Mouse (Mus musculus) left cerebral cortex, adult 8-10 months (tissue): ENCODE data around the gene Lce3b. TPM values are rescaled to one million over a fixed set of nuclear protein-coding genes. Genes with fewer than 3 reads are reported as not detected.

Experiments
- DNase-seq, 2 experiments: peaks; one replicate each; pipeline ENCODE4 v3.0.0; 2022; ENCODE audit warnings: low spot score in 2 of 2
- total RNA-seq, 4 experiments: library from RNA; stranded (reverse); gene quantifications; 2 replicates each; pipeline ENCODE4 v1.2.4; 2022

Gene Lce3b
- total RNA-seq = not detected

DNA sequence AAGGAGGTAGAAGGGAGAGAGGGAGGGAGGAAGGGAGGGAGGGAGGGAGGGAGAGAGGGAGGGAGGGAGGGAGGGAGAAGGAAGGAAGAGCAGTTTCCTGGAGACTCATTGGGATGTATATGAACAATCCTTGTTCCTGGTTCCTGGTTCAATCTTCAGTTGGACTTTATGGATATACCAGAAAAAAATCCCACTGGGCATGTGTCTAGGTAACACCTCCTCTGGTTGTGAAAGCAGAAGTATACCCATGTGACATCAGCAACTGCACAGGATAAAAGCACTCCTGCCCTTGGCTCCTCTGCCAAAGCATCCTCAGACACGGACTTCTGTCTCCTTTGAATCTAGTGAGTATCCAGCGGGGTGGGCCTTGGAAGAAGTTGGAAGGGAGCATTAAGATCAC lies at the start of gene Lce3b:
Gene Lce3b (plus strand): TSS at position 301 of the 400 bp plus-strand sequence.
- DNase-seq = no peak

DNA sequence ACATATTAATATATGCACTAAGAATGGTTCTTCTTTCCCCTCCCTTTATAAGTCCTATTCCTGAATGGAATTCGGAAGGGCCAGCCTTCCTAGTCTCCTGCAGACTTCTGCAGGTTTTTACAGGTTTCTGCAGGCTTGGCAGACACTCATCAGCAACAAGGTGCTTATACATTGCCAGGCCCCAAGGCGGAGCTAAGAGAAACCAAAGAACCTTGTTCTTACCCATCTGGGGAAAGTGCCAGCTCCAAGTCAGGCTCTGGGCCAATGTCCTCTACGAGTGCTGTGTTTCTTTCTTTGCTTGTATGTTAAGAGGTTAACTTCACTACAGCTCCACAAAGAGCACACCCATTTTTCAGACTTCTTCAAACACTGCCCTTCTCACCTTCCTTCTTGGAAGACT lies 38.7 kb upstream of the Lce3b start:
- no peak for DNase-seq

DNA sequence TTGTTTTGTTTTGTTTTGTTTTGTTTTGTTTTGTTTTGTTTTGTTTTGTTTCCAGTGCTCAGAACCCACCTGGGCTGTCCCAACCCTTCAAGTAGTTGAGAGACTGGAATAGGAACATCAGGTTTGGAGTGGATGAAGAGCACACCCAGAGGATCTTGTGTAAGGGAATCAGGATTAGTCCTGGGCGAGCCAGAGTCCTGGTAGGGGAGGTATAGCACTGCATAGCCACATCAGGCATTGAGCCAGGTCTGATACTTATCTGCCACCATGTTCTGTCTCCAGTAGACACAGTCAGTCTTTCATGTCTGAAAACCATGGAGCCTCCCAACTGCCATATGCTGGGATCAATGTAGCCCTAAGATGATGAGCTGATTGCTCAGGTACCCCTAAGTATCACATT lies 38.3 kb upstream of the Lce3b start:
- DNase-seq = no peak

DNA sequence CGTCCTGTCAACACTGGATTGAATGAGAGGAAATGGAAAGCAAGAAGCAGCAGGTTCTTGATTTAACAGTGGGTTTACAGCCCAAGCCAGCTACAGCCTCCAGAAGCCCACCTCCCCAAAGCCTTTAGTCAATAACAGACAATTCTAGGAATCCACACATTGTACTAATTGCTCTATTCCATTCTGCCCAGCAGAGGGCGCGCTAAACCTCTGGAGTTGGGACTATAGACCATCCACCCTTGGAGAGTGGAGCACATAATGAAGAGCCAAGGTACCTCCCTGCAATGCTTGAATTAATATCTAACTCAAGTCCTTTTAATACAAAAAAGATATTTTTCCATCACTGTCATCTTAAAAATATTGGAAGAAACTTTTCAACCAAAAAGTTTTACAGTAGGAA lies 29.8 kb upstream of the Lce3b start:
- DNase-seq = no peak

DNA sequence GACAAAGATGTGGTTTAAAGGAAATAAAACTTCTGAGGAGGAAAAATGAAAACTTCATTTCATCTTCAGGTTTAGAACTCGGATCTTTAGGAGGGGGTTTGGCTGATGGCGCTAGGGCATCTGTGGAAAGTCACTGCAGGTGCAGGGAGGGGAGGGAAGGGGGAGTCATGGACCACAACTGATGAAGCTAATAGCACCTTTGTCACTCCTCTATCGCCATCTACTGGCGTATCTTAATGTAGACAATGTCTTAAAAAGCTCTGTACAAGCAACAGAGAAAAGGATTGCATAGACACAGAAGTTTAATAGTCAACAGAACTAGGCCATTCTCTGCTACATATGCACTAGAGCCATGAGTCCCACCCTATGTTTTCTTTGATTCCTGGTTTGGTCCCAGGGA lies 29.1 kb upstream of the Lce3b start:
- DNase-seq = no peak

DNA sequence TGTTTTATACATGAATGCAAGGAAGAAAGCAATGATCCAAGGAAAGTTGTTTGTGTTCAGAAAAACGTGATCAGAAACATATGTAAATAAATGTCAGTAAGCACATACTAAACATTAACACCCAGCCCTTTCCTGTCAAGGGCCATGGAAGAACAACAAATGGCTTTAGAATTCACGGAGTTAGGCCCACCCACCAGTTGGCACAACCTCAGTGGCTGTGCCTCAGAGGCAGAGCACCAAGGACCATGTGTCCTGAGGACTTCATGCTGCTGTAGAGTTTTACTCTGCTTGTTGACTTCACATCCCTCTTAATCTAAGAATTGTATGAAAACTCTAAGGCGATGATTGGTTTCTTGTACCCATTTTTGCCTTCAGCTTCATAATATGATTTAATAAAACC lies 27.6 kb upstream of the Lce3b start:
- DNase-seq = no peak

DNA sequence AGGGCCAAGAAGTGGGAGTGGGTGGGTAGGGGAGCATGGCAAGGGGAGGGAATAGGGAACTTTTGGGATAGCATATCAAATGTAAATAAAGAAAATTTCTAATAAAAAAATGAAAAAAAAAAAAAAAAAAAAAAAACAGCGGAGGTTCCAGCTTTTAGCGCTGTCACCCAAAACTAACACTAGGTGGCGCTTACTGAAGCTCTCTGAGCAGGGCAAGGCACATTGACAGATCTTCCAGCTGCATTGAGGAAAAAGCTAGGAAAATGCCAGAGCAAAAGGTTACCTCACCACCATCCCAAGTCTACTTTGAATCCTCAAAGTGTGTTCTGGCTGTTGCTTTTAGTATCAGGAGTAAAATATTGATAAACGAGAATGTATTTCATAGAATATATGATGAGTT lies 25.2 kb upstream of the Lce3b start:
- DNase-seq = no peak

DNA sequence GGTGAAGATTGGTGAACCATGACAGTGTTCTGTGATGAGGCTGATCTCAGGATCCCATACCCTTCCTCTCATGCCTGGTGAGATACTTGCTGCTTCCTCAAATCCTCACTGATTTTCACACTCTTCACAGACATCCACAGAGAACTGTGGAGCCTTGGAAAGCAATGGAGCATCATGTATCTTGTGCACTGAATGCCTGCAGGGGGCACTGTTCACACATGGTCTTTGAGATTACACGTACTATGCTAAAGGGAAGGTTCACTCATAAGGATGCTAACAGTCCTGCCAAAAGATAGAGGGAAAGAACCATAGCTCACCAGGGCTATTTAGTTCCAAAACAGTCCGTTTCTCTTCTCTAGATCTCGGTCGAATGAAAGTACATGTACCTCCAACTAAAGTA lies 12.4 kb upstream of the Lce3b start:
- DNase-seq = peak in 1 of 2 experiments; percentile 9

DNA sequence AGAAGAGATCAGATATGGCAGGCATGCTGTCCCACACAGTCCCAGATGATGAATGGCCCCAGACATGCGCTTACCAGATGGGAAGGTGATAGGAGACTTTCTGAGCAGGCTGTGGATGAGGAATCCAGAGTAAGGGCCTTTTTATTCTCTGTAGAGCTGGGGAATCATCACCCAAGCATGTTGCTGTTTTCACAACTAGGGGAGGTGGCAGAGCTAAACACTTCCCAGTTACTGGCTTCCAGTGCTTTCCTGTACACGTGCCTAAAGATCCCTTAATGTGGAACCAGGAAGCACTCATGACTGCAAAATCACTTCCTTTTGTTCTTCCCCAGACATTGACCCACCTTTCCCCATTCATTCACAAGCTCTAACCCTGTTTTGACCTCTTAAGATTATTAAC lies 6.6 kb upstream of the Lce3b start, which contains the start of gene Lce3a:
Gene Lce3a (minus strand): TSS at position 101 of the 400 bp plus-strand sequence.
- no peak for DNase-seq

DNA sequence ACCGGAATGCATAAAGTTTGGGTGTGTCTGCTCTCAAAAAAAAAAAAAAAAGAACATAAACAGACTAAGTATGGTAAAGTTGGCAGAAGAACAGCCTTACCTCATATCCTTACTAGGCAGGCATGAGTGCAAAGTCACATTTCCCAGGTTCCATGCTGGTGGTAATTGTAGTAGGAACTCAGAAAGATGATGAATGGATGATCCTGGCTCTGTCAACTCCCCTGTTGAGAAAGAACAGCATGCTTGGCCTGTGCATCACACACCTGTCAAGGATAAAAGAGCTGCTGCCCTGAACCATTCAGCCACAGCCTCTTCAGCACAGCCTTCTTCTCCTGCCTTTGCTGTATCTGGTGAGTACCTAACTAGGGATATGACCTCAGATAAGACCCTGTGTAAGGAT lies 11.4 kb downstream of the Lce3b start, which contains the start of gene Lce3c:
Gene Lce3c (plus strand): TSS at position 301 of the 400 bp plus-strand sequence.
- no peak for DNase-seq

DNA sequence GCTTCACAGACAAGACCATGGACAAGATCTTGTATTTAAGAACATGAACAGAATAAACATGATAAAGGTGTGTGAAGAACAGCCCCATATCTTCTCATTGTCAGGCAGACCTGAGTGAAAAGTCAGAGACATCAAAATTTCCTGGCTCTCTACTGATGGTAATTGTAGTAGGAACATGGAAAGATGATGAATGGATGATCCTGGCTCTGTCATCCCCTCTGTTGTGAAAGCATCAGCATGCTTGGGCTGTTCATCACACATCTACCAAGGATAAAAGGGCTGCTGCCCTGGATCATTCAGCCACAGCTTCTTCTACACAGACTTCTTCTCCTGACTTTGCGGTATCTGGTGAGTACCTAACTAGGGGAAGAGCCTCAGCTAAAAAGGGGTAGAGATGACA lies 24.3 kb downstream of the Lce3b start, which contains the start of gene Lce3d:
Gene Lce3d (plus strand): TSS at position 301 of the 400 bp plus-strand sequence.
- no peak for DNase-seq

DNA sequence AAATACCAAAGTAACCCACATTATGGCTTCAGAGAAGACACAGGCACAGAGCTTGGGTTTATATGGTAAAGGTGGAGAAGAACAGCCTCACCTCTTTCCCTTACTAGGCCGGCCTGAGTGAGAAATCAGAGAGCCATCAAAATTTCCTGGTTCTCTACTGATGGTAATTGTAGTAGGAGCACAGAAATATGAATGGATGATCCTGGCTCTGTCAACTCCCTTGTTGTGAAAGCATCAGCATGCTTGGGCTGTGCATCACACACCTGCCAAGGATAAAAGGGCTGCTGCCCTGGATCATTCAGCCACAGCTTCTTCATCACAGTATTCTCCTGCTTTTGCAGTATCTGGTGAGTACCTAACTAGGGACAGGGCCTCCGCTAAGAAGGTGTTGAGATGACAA lies 34.0 kb downstream of the Lce3b start, which contains the start of gene Lce3e:
Gene Lce3e (plus strand): TSS at position 301 of the 400 bp plus-strand sequence.
- DNase-seq = no peak

DNA sequence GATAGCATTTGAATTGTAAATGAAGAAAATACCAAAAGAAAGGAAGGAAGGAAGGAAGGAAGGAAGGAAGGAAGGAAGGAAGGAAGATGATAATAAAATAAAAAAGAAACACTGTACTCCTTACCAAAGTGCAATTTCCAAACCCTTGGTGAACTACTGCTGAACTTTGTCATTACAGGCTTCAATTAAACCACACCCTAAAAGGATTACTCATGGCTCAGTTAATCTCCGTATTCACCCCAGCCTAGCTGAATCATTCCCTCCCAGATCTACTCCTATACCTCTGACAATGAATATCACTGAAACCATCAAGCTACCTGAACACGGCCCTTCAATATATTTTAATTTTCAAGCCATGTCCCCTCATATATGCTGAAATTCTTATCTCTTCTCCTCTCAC lies 45.7 kb downstream of the Lce3b start:
- no peak for DNase-seq

Other genes with a start within 250 kb of the Lce3b start
- gene Lce1d, start 245.8 kb upstream of the Lce3b start, total RNA-seq = not detected
- not detected for gene Lce1e, start 223.9 kb upstream of the Lce3b start, total RNA-seq
- gene Lce1f, start 212.6 kb upstream of the Lce3b start, total RNA-seq = not detected
- not detected for gene Gm38119, start 193.9 kb upstream of the Lce3b start, total RNA-seq
- gene Lce1g, start 180.6 kb upstream of the Lce3b start, total RNA-seq = not detected
- gene Lce1h, start 167.9 kb upstream of the Lce3b start, total RNA-seq = not detected
- not detected for gene Lce1i, start 154.1 kb upstream of the Lce3b start, total RNA-seq
- not detected for gene Lce1j, start 142.5 kb upstream of the Lce3b start, total RNA-seq
- gene Lce1k, start 125.1 kb upstream of the Lce3b start, total RNA-seq = not detected
- not detected for gene Kprp, start 105.7 kb upstream of the Lce3b start, total RNA-seq
- not detected for gene Lce1l, start 81.7 kb upstream of the Lce3b start, total RNA-seq
- not detected for gene 2310050C09Rik, start 62.8 kb upstream of the Lce3b start, total RNA-seq
- gene Lce3a, start 6.7 kb upstream of the Lce3b start, total RNA-seq = not detected
- gene Lce3c, start 11.5 kb downstream of the Lce3b start, total RNA-seq = not detected
- gene Lce3d, start 24.4 kb downstream of the Lce3b start, total RNA-seq = not detected
- gene Lce3e, start 34.1 kb downstream of the Lce3b start, total RNA-seq = not detected
- gene Lce3f, start 59.2 kb downstream of the Lce3b start, total RNA-seq = not detected
- under 1 TPM in 1 of 4 experiments, not detected in 3; 0.82 TPM for gene Crct1, start 82.7 kb downstream of the Lce3b start, total RNA-seq
- under 1 TPM in 1 of 4 experiments, not detected in 3; 0.46 TPM for gene Lce1m, start 86.1 kb downstream of the Lce3b start, total RNA-seq
- not detected for gene Gm4858, start 135.8 kb downstream of the Lce3b start, total RNA-seq
- gene Crnn, start 211.8 kb downstream of the Lce3b start, total RNA-seq = not detected